Mouse (Mus musculus) left cerebral cortex, postnatal 10 days (tissue): ENCODE data around the gene Hlcs. TPM values are rescaled to one million over a fixed set of nuclear protein-coding genes. Genes with fewer than 3 reads are reported as not detected.

ENCODE experiments used
- DNase-seq, 2 experiments: peaks; one replicate each; pipeline ENCODE4 v3.0.0; 2021 to 2022; ENCODE audit warnings: low spot score in 2 of 2, mixed read lengths in 1 of 2; ENCODE audit errors: extremely low spot score in 1 of 2
- intact Hi-C: fragments of 180-260 bp; cut with DNase I; formaldehyde crosslinking; loops from one replicate; pipeline ENCODE4 v1.15.1; 2025
- total RNA-seq, 2 experiments: library from RNA; stranded (reverse); gene quantifications; 2 replicates each; pipeline ENCODE4 v1.2.3; 2021

Gene Hlcs
- total RNA-seq, 2 experiments from 2014 or later, result 12.4 to 13.1 TPM

DNA sequence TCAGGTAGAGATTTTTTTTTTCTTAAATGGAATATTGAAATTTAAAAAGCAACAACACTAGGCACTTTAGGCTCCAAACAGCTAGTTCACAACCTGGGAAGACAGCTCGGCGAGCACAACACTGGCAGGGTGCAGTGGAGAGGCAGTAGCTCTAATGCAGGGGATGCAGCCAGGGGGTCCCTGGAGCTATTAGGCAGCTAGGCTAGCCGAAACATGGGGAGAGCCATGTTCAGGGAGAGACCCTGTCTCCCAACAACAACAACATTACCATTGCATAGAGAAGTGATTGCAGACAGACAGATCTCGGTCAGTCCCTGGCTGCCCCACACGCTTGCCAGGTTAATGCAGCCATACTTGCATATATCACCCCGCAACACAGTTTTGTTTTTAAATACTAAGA, 58.3 kb downstream of the Hlcs start:
- intact Hi-C loops, result loop anchor here (5.0 to 10.0 kb wide), 2 partner anchors 170 to 318 kb away; partner anchors contain the start of gene Sim2
- peak in 1 of 2 experiments; percentile 12 for DNase-seq

DNA sequence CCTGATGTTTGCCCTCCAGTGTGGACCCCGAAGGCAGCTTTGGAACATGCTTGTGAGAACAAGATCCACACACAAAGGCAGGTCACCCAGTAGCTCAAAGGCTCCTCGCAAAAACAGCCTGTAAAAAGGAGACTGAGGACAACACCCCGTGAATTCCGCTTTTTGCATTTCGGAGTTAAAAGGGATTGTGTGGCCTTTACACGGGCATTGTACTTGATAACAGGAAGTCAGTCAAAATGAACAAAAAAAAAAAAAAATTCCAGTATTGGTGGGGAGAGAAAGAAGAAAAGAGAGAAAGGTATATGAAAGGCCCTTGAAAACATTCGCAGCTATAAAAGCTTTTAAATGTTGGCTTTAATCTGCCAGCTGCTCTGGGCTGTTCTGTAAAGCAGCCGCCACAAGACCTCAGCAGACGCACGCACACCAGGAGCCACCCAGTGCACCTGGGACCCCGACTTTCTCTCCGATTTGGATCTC, 58.9 kb downstream of the Hlcs start:
- intact Hi-C loops, result loop anchor here (10.0 kb wide), 1 partner anchor 170 kb away; the partner anchor contains the start of gene Sim2
- DNase-seq, result peak in 1 of 2 experiments; percentile 11

- peak in 1 of 2 experiments; percentile 14 for DNase-seq
- intact Hi-C loops, result loop anchor here (10.0 kb wide), 1 partner anchor 169 kb away; the partner anchor contains the start of gene Sim2
Observed at GRCm38 (mm10) chr16:94253671-94254414, 59.5 kb downstream of the Hlcs start.

GRCm38 (mm10) chr16:94251756-94252155, 61.6 kb downstream of the Hlcs start:
- intact Hi-C loops, result loop anchor here (10.0 kb wide), 1 partner anchor 167 kb away; the partner anchor contains the start of gene Sim2

GRCm38 (mm10) chr16:94250640-94251349, 62.6 kb downstream of the Hlcs start:
- intact Hi-C loops, result loop anchor here (10.0 kb wide), 1 partner anchor 166 kb away; the partner anchor contains the start of gene Sim2
- DNase-seq, result peak in 1 of 2 experiments; percentile 20

More at GRCm38 (mm10) chr16:94251756-94252155, 61.6 kb downstream of the Hlcs start:
- peak in 1 of 2 experiments; percentile 3 for DNase-seq

- intact Hi-C loops, result loop anchor here (10.0 kb wide), 1 partner anchor 165 kb away; the partner anchor contains the start of gene Sim2
- DNase-seq, result peak in 1 of 2 experiments; percentile 21
Observed at GRCm38 (mm10) chr16:94250136-94250535, 63.2 kb downstream of the Hlcs start.

DNA sequence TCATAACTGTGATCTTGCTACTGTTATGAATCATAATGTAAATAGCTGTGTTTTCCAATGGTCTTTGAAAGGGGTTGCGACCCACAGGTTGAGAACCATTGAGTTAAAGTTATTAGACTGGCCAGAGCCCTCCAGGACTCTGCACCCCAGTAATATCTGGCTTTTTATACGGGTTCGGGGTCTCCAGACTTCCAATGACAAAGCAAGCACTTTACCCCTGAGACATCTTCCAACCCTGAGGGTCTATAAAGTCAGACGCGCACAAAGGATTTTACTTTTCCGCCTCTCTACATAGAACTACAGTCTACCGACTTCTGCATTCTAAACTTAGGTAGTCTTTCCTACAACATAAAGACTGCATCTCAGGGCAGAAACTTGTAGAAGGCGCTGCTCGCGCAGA, 63.7 kb downstream of the Hlcs start:
- DNase-seq, result no peak
- intact Hi-C loops, result loop anchor here (10.0 kb wide), 1 partner anchor 165 kb away; the partner anchor contains the start of gene Sim2

DNA sequence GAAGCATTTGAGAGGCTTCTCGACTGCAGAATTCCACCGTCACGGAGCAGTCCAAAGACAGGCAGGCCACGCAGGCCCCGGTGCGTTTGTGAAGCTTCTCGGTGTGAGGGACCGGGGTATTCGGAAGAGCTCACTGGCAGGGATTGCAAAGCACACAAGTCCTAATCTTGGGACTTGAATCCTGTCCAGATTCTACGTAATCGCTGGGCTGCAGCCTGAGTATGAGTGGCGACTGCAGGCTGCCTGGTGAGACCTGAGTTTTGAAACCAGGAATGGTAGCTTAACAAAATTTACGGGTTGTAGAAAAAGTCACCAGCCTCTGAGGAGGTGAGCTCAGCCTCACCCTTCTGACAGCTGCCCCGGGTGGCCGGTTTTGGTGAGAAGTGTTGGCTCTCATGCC, 64.7 kb downstream of the Hlcs start:
- intact Hi-C loops, result no loop called here
- peak in 1 of 2 experiments; percentile 17 for DNase-seq

GRCm38 (mm10) chr16:94246976-94247375, 66.4 kb downstream of the Hlcs start:
- peak in 1 of 2 experiments; percentile 11 for DNase-seq
- intact Hi-C loops, result no loop called here

- intact Hi-C loops, result no loop called here
- DNase-seq, result peak in 1 of 2 experiments; percentile 12
Observed at GRCm38 (mm10) chr16:94246058-94246784, 67.2 kb downstream of the Hlcs start.

DNA sequence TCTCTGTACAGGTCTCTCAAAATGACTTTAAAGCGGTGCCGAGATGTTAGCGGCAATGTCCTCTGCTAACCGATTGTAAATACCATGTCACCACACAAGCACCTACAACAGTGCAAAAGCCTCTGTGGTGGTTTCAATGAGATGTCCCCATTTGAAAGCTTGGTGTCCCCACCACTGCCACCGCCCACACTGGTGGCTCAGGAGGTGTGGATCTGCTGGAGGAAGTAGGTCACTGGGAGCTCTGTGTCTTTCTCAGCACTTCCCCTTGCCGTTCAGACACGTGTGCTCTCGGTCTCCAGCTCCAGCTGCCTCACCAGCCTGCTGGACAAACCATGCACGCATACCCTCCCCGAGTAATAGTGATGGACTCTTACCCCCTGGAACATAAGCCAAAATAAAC, 72.2 kb downstream of the Hlcs start:
- intact Hi-C loops, result no loop called here

DNA sequence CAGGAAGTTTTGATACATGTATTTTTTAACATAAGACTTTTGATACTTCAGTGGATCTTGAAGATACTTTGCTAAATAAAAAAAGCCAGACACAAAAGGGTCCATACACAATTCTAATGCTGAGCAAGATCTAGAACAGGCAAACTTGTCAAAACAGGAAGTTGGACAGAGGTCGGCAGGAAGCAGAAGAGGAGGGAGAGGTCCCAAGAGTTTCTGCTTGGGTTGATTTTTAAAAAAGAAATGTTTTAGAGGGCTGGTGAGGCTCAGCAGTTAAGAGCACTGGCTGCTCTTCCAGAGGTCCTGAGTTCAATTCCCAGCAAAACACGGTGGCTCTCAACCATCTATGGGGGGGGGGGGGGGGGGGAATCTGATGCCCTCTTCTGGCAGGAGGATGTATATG, 73.2 kb downstream of the Hlcs start:
- DNase-seq, result no peak
- intact Hi-C loops, result no loop called here

More for the DNA sequence above, 72.2 kb downstream of the Hlcs start:
- no peak for DNase-seq

DNA sequence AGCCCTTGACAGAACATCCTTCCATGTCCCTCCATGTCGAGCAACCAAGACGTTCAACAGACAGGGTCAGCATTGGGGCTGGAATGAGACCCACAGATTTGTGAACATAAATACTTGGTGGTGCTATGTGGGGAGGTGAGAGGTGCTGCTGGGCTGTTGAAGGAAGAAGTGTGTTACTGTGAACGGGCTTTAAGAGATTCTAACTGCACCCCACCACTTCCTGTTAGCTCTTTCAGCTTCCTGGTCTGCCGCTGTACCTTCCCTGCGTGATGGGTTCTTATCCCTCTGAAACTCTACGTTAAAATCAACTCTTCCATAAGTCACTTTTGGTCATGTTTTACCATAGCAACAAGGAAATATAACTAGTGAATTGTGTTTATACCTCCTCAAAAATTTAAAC, 73.8 kb downstream of the Hlcs start:
- intact Hi-C loops, result no loop called here
- no peak for DNase-seq

GRCm38 (mm10) chr16:94239146-94239545, 74.2 kb downstream of the Hlcs start:
- DNase-seq, result peak in 1 of 2 experiments; percentile 9
- intact Hi-C loops, result no loop called here

DNA sequence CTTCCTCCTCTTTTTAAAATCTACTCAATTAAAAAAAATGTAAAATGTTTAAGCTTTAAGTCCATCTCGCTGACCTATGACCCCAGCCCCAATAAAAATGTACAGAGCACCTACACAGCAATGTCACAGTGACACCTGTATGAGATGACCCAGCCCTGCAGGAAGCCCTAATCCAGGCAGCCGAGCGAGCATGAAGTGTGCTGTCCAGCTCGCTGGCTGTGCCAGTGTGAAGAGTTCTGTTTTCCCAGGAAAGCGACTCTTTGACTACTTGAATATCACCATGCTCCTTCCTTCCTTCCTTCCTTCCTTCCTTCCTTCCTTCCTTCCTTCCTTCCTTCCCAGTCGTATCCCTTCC, 76.3 kb downstream of the Hlcs start:
- intact Hi-C loops, result no loop called here
- no peak for DNase-seq

- intact Hi-C loops, result no loop called here
- peak in 1 of 2 experiments; percentile 52 for DNase-seq
Observed at GRCm38 (mm10) chr16:94236226-94237129, 76.9 kb downstream of the Hlcs start.

DNA sequence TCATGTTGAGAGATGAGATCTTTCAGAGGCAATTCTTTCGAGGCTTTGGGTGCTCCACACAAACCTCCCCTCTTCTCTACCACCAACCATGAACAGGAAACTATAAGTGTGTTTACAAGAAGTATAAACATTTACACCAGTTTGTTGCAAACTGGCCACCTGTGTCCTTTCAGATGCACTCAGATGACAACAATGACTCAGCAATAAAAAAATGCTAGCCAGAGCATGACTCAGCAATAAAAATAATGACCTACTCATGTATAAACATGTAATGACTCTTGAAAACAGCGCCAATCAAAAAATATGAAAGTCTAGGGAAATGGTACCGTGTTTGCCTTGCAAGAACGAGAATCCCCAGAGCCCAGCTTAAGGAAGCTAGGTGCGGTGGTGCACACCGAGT, 77.7 kb downstream of the Hlcs start:
- intact Hi-C loops, result no loop called here
- no peak for DNase-seq

GRCm38 (mm10) chr16:94234202-94234601, 79.2 kb downstream of the Hlcs start:
- intact Hi-C loops, result loop anchor here (5.0 kb wide), 1 partner anchor 87 kb away; no protein-coding TSS in a partner anchor
- DNase-seq, result no peak
